Mouse (Mus musculus) embryo, embryonic 10.5 days (tissue): ENCODE data around the gene Dusp23.

Experiments used
- DNase-seq: peaks from one replicate; pipeline ENCODE4 v3.0.0-alpha.2; 2015; ENCODE audit warnings: low spot score

Gene Dusp23

GRCm38 (mm10) chr1:172623599-172623998 lies 9.2 kb downstream of the Dusp23 start:
- DNase-seq: no peak

- DNase-seq: peak; percentile 76
Measured at GRCm38 (mm10) chr1:172619235-172619634, 13.5 kb downstream of the Dusp23 start.

GRCm38 (mm10) chr1:172618141-172618540 lies 14.6 kb downstream of the Dusp23 start:
- peak; percentile 62 for DNase-seq

GRCm38 (mm10) chr1:172617365-172618076 lies 15.2 kb downstream of the Dusp23 start:
- DNase-seq: peak; percentile 69

- DNase-seq: peak; percentile 74
Measured at GRCm38 (mm10) chr1:172616537-172617300, 16.0 kb downstream of the Dusp23 start.

- no peak for DNase-seq
Measured at GRCm38 (mm10) chr1:172615412-172615811, 17.4 kb downstream of the Dusp23 start.

- DNase-seq: no peak
Measured at GRCm38 (mm10) chr1:172614654-172615053, 18.1 kb downstream of the Dusp23 start.

- DNase-seq: no peak
Measured at GRCm38 (mm10) chr1:172612745-172613144, 20.0 kb downstream of the Dusp23 start.

- DNase-seq: no peak
Measured at GRCm38 (mm10) chr1:172611304-172611703, 21.5 kb downstream of the Dusp23 start.

- no peak for DNase-seq
Measured at GRCm38 (mm10) chr1:172602326-172602725, 30.4 kb downstream of the Dusp23 start, which contains the start of gene Fcrl6. TSS of gene Fcrl6 (minus strand) at chr1:172602551.

- peak; percentile 83 for DNase-seq
Measured at GRCm38 (mm10) chr1:172594495-172594894, 38.3 kb downstream of the Dusp23 start.

GRCm38 (mm10) chr1:172593956-172594355 lies 38.8 kb downstream of the Dusp23 start:
- DNase-seq: no peak

GRCm38 (mm10) chr1:172593321-172593720 lies 39.4 kb downstream of the Dusp23 start:
- no peak for DNase-seq

- no peak for DNase-seq
Measured at GRCm38 (mm10) chr1:172590385-172590784, 42.4 kb downstream of the Dusp23 start, which contains the start of gene Slamf8. TSS of gene Slamf8 (minus strand) at chr1:172590568.

GRCm38 (mm10) chr1:172585612-172586567 lies 46.9 kb downstream of the Dusp23 start:
- DNase-seq: peak; percentile 40

- DNase-seq: no peak
Measured at GRCm38 (mm10) chr1:172585026-172585425, 47.7 kb downstream of the Dusp23 start.

GRCm38 (mm10) chr1:172584271-172584670 lies 48.5 kb downstream of the Dusp23 start:
- no peak for DNase-seq

- no peak for DNase-seq
Measured at GRCm38 (mm10) chr1:172582436-172582835, 50.3 kb downstream of the Dusp23 start.
